Mouse (Mus musculus) left cerebral cortex, adult 8-10 months (tissue): ENCODE measurements at regions not wholly inside any gene's neighbourhood (a gene's known extent, or its start where the extent isn't known, plus 50 kb on each side); places are given as distances from the start of the nearest gene placed in this dataset.

ENCODE experiments used
- DNase-seq, 2 experiments: peaks; one replicate each; pipeline ENCODE4 v3.0.0; 2022; ENCODE audit warnings: low spot score in 2 of 2

DNA sequence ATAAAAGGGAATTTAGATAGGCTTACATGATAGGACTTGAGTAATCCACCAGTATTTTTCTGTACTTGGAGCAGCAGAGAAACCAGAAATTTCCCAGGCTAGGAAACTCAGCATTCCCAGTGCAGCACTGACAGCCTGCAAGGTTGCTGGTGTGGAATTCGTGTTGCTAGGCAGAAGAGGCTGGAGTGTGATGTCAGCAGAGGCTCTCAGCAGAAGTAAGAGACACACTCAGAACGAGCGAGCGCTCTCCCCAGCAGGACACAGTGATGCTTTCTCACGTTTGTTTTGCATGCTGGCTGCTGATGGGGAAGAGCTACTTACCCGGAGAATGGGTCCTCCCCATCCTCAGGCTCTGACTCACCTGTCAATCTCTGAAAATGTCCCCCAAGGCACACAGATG lies 104.7 kb downstream of the Dusp6 start:
- DNase-seq, result peak in 1 of 2 experiments; percentile 40

DNA sequence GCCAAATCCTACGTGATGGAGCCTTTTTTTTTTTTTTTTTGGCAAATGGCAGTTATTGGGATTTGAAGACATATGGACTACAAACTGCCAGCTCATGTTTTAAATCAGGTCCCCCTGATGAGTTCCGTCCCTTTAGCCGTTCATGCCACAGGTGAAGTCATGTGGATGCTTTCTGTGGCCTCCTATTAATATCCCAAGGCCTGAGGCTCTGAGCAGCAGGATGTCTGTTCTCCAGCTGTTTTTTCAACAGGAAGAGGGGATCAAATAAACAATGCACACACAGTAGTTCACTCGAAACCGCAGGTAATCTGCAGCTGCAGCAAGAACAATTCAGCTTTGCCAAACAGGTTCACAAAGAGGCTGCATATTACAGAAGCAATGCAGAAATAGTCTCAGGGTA lies 112.1 kb downstream of the Dusp6 start:
- DNase-seq, result no peak

DNA sequence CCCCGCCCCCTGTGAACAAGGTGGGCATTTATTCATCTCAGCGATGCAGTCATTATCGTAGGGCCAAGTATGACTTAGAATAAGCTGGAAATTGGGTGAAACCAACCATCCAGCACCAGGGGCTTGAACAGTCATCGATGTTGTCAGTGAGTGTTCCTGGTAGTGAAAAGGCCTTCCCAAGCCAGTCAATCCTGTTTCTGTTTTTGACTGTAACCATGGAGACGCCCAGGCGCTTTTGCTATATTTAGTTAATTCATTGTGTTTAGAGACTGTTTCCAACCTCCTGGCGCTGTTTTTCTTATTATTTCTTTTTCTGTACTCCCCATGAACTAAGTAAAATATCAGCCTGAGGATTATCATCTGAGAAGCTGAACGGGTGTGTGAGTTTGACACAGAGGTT lies 113.4 kb downstream of the Dusp6 start:
- DNase-seq, result no peak

DNA sequence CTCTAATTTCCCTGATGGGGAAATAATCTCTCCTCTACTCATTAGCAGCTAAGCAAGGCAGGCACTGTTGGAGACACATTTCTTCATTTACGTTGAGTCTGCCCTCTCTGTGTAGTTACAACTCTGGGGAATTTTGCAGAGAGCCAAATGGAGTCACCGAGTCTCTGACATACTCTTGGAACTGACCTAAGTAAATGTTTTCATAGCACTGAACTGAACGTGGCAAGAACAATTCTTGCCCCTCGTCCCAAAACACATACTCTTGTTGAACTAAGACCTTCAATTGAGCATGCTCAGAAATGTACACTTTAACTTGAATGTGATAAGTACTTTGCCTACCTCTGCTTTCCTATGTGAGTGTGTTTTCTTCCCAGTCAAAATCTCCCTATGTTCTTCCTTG lies 114.5 kb downstream of the Dusp6 start:
- no peak for DNase-seq

DNA sequence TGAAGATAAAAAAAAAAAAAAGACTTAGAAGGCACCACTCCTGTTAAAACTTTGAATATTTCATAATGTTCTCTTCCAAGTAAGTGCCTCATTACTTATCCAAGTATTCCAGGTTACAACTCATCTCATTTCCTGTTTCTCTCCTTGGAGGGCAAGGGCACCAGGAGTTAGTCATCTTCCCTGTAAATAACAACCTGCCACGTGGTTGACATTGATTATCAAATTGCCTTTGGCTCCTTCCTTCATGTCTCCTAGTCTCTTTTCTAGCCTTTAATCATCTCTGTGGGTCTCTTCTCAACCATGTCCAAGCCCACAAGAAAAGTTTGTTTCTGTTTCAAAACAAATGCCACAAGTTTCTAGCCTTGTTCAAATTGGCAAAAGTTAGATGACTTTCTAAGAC lies 116.1 kb downstream of the Dusp6 start:
- no peak for DNase-seq

DNA sequence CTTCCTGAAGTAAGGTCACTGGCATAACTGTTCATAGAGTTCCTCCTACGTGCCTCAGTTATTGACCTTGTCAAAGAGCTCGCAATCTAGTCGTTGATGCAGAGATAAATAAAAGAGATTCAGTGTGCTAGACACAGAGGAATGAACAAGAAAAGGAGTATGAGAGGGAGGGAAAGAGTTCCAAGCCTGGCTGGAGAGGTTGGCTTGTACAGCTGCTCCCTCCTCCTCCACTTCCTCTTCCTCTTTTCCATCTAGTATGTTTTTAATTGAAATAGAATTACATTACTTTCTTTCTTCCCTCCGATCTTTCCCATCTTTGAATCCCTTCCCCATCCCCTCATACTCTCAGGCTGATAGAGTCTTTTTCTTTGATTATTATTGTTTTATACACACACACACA lies 117.1 kb downstream of the Dusp6 start:
- no peak for DNase-seq

DNA sequence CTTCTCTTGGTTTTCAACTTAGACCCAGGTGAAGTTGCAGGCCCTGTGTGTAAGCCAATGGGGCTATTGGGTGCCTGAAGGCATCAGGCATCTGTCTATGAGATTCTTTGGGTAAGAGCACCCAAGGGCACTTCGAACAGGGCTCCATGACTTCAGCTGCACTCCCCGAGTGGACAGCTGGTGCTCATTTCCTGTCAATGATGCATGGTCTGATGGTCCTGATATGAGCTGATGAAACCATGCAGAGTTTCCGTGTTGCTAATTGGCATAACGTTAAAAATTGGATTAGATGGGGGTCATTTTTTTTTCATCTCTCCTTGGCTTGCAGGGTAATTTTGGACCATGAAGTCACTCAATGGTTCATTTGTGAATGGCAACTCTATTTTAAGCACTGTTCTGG lies 120.0 kb downstream of the Dusp6 start:
- no peak for DNase-seq

DNA sequence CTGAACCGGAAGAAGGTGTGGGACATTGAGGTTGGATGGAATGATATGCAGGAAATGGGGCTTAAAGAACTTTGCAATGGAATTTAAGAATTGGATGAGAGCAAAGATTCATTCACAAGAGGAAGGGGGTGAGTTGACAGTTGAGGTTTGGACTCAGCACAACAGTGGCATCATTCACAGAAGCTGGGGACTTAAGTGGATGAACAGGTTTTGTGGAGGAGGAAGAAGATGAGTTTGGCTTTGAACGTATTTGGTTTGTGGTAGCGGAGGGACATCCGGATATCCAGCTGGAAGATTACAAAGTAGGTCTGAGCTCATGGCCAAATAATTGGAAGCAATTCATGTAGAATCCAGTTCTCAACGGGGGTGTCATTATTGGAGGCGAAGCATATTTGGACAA lies 121.3 kb downstream of the Dusp6 start:
- no peak for DNase-seq

DNA sequence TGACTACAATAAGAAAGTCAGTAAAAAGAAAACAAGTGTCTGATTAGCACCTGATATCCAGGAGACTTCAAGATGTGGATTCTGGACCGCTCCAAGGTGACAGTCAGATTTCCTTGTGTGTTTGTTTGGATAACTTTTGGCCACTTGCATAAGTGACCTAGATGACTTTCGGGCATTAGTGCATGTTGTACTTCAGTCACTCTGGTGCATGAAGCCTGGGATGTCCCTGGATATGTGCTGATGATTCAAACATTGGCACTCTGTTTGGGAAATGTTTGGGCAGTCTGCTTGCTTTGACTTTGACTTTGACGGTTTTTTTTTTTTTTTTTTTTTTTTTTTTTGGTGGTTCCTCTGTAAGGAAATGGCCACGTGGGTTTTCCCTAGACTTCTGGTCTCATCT lies 121.8 kb downstream of the Dusp6 start:
- no peak for DNase-seq

DNA sequence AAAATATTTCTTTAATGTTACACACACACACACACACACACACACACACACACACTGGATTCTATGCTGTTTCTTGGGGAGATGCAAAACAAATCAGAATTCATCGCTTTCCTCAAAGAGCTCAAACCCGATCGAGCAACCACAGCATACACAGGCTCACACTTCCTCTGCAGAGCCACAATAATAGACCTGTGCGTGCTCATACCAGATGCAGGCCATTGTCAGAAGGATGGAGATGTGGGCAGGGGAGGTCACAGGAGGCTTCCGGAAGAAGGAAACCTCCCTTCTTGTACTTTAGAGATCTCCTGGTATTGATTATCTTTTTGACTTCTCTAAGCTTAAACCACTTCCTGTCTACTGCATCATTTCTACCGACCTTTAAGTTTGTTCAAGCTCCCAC lies 122.8 kb downstream of the Dusp6 start:
- no peak for DNase-seq

DNA sequence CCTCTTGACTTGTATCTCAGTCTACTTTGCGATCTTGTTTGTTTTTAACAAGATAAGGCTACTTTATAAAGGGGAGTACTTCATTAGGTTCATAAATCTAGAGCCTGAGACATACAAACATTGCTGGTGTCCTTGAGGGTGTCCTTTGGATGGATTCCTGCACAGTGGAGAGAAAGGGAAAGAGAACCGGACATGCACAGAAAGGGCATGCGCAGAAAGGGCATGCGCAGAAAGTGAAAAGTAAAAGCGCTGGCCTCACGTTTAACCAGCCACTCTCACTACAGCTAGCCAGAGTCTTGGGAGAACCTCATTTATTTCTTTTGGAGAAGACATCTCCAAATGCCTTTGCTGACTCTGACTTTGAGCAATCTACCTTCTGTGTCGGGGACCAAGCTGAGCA lies 125.5 kb downstream of the Dusp6 start:
- no peak for DNase-seq

DNA sequence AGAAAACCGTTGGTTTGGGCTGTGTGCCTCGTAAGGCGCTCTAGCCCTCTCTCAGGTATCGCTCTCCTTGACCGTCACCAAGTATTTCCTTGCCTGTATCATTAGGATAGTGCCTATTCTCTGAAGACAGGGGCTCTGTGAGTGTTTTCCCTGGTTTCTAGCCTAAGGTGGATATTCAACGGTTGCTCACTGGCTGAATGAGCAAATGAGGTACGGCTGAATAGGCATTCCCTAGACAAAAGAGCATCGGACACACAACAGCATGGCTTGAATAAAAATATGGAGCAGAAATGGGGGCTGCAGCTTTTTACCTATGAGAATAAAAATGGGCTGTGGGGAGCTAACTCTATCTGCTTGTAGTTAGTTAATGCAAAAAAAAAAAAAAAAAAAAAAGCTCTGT lies 126.0 kb downstream of the Dusp6 start:
- no peak for DNase-seq

DNA sequence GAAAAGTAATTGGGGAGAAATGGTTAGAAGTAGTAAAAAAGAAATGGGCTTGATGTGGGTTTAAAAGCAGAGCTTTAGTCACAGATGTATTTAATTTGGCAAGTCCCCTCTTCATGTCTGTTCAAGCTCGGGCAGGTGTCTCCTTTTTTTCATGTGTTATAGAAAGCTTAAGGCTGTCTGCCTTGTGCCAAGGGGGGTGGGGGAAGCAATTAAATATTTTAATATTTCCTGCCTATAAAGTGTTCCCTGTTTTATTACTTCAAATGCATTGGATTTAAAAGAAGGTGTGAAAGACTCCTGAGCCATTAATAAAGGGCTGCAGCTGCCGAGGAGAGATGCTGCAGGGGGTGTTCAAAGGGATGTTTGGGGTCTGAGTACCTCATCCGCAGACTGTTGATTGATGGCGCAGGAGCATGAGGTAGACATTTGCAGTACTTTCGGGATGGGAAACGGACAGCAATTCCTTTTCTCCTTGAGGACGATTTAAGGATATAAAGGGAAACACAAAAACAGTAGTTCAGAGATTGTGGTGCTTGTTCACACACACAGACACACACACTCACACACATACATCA lies 127.7 kb downstream of the Dusp6 start:
- DNase-seq, result no peak

DNA sequence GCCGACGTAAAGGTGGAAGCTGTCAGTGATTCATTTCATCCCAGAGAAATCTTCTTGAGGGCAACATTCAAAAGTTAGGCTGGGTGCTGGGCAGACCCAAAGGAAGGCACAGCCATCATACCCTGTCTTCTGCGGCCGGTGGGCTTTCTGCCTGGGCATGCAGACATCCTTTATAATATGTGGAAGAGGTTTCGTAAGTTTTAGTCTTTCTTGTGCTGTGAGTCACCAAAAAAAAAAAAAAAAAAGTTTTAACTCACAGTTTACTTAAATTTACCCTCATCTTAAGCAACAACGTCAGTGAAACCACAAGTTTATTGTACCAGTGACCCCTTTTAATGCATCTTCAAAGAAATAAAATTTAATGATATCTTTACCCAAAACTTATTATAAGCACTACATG lies 128.7 kb downstream of the Dusp6 start:
- no peak for DNase-seq

DNA sequence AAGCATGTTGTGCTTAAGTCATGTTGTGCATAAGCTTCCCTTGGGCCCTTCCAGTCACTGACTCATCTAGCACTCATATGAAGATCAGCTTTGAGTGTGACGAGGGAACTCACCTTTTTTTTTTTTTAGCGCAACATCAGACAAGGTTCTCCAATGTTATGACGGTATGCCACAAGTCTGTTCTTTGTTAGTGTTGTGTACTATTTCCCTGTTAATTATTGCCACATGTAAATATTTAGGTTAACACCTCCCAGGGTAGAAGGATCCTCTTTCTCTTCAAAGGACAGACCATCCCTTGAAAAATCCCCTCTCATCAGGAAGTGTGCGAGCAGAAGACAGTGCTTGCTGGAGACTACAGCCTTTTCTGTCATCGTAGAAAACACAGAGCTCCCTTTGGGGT lies 129.9 kb downstream of the Dusp6 start:
- DNase-seq, result no peak

DNA sequence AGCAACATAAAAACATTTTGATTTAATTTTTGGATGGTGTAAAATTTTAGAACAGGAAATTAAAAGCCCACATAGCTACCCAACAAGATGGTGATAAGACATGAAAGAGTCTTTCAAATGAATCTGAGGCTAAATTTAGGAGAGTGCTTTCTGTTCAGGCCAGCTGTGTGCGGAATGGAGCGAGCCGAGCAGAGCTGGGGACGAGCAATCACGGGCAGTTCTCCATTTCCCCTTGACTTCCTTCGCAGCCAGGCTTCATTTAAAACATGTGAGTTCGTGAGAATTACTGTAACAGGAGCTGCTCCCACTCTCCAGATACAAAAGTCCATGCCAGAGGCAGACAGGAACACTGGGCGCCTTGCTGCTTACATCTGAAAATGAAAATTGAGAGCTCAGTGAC lies 130.5 kb downstream of the Dusp6 start:
- DNase-seq, result peak in 1 of 2 experiments; percentile 22

DNA sequence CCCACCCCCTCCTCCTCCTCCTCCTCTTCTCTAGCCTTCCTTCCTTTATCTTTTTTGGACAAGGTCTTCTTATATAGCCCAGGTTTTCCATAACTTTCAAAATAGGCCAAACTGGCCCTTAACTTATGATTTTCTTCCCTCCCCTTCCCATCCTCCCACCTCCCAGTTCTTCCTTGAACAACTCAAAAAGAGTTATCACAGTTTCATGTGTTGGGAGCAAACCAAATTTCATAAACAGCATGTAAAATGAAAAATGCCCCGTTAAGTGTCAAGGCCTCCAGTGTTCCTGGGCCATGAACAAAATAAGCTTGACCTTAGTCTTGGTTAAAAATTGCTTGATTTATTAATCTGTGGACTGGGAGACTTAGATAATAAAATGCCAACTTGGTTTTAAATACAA lies 132.4 kb downstream of the Dusp6 start:
- DNase-seq, result no peak

DNA sequence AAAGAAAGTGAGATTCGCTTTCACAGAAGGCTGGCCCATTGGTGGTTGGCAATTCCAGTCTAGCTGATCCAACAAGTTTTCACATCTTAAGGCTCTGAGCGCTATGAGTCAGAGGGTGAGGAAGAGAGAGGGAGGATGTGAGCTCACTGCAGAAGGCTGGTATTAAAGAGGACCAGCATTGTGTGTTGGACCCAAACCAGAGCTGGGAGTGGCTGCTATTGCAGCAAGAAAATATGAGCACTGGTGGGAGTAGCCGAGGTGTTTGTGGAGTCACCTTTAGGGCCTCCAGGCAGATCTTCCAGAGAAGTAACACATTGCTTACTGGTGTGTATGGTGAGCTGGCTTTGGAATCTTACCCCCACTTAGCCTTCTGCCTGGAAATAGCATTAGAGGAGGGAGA lies 133.6 kb downstream of the Dusp6 start:
- peak in 1 of 2 experiments; percentile 82 for DNase-seq

DNA sequence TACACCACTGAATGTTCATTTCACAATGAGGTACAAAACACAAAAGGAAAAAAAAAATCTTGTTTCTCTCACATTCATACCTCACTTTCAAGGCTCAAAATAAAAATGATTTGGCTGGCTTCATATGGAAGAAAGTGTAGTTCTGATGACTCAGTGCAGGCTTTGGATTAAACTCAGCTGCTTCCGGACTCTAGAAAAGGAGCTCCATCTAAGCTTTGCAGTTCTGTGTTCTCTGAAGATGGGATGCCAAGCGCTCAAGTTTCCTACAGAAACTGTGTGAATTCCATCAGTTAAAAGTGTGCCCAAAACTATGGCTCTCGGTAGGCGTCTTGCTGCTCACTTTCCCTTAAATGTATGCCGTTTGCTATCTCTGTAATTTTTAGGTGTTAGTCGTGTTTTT lies 137.0 kb downstream of the Dusp6 start:
- DNase-seq, result peak in 1 of 2 experiments; percentile 71

DNA sequence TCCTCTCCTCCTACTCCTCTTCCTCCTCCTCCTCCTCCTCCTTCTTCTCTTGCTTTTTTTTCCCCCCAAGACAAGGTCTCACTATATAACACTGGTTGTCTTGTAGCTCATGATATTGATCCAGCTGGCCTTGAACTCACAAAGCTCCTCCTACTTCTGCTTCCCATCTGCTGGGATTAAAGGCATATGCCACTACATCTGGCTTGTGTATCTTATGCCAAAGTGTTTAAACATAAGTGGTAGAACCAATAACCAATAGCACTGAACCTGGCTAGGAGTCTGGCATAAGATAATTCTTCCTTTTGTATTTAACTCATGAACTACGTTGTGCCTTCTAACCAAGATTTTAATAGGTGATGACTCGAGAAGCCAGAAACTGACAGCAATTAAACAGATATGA lies 143.7 kb downstream of the Dusp6 start:
- DNase-seq, result no peak

DNA sequence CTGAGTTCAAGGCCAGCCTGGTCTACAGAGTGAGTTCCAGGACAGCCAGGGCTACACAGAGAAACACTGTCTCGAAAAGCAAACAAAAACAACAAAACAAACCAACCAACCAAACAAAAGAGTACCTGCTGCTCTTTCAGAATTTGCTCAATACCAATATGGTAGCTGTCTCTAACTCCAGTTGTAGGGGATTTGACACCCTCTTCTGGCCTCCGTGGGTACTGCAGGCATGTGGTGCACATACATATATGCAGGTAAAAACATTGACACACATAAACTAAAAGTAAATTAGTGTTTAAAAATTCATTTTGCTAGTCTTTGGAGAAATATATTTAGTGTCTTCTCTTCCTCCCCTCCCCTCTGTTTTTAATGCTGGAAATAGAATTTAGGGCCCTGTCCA lies 145.8 kb downstream of the Dusp6 start:
- DNase-seq, result no peak

DNA sequence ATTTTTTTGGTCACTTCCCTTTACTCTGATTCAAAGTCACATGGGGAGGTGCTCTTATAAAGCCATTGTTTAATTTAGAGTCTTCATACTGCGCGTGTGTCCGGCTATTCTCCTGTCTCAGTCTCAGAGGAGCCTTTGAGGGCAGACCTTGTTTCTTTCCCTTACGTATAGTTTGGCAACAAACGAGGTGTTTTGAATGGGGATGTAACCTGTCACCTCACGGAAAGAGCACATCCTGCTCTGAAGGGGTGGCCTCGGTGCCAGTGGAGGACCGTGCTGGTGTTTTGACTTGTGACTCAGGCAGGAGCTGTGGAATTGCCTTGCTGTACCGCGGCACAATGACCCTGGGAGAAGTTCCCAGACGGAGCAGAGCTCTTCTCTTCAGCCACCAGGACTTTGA lies 146.7 kb downstream of the Dusp6 start:
- DNase-seq, result no peak

DNA sequence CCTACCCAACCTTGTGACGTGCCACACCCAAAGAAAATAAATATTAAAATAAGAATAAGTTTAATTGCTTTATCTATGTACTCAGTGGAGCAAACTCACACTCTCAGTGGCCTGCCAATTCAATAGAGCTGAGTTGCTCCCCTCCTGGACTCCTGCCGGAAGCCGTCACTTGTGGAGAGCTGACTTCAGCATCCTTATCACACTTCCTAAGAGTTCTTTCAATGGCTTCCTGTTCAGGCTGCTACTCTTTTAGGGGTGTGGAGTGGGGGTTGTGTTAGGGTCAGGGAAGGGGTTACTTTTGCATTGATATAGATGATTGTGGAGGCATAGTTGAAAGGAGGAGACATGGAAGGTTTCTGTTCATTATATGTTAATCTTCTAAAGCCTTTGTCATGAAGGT lies 147.7 kb downstream of the Dusp6 start:
- no peak for DNase-seq

DNA sequence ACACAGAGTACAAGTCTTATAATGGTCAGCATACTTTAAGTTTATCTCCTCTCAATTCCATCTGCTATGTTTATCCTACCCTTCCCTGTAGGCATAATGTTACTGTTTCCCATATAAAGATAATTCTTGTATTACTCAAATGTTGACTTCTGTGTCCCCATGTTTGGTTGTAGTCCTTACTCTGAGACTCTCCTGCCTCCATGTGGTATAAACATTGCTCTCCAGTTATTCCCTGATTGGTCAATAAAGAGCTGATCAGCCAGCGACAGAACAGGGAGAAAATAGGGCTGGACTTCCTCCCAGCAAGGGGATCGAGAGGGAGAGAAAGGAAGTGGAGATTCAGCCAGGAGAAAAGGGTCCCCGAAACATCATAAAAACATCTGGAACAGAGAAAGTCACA lies 150.4 kb downstream of the Dusp6 start:
- DNase-seq, result no peak
